Mouse (Mus musculus) ovary, postnatal 10 days (tissue): ENCODE results near the gene Ift122.
"Not testable (repeated sequence)": the region's sequence is repeated elsewhere in the genome, so short reads cannot be mapped to it uniquely, and the experiment has no call there.

Experiments
- DNase-seq: peaks from one replicate; pipeline ENCODE4 v3.0.0; 2022; ENCODE audit warnings: low spot score

Gene Ift122

GRCm38 (mm10) chr6:115846640-115847411, 6.4 kb upstream of the Ift122 start:
- no peak for DNase-seq

- no peak for DNase-seq
These were observed 4.5 kb upstream of the Ift122 start for GRCm38 (mm10) chr6:115848598-115849304.

GRCm38 (mm10) chr6:115852446-115853090, 702 bp upstream of the Ift122 start:
- no peak for DNase-seq

GRCm38 (mm10) chr6:115853985-115854384, 715 bp downstream of the Ift122 start:
- DNase-seq = no peak

- DNase-seq = no peak
These were observed 1.2 kb downstream of the Ift122 start for GRCm38 (mm10) chr6:115854432-115854831.

GRCm38 (mm10) chr6:115855733-115856360, 2.6 kb downstream of the Ift122 start:
- DNase-seq = no peak

GRCm38 (mm10) chr6:115856361-115856745, 3.1 kb downstream of the Ift122 start:
- DNase-seq = no peak

GRCm38 (mm10) chr6:115859258-115859657, 6.0 kb downstream of the Ift122 start:
- DNase-seq = no peak

GRCm38 (mm10) chr6:115860027-115860556, 6.8 kb downstream of the Ift122 start:
- DNase-seq = no peak

GRCm38 (mm10) chr6:115863340-115863841, 10.1 kb downstream of the Ift122 start:
- no peak for DNase-seq

GRCm38 (mm10) chr6:115865246-115865645, 12.0 kb downstream of the Ift122 start:
- DNase-seq = no peak

- DNase-seq = not testable (repeated sequence)
These were observed 13.9 kb downstream of the Ift122 start for GRCm38 (mm10) chr6:115867157-115867556.

GRCm38 (mm10) chr6:115871318-115871717, 18.0 kb downstream of the Ift122 start:
- DNase-seq = not testable (repeated sequence)

GRCm38 (mm10) chr6:115877239-115877638, 24.0 kb downstream of the Ift122 start:
- no peak for DNase-seq

GRCm38 (mm10) chr6:115878694-115879093, 25.4 kb downstream of the Ift122 start:
- DNase-seq = no peak

GRCm38 (mm10) chr6:115879736-115880135, 26.5 kb downstream of the Ift122 start:
- DNase-seq = no peak

GRCm38 (mm10) chr6:115880751-115881150, 27.5 kb downstream of the Ift122 start:
- DNase-seq = no peak

- no peak for DNase-seq
These were observed 30.7 kb downstream of the Ift122 start for GRCm38 (mm10) chr6:115884018-115884417.

- no peak for DNase-seq
These were observed 33.6 kb downstream of the Ift122 start for GRCm38 (mm10) chr6:115886894-115887293.

- DNase-seq = no peak
These were observed 35.0 kb downstream of the Ift122 start for GRCm38 (mm10) chr6:115888296-115888695.

- DNase-seq = no peak
These were observed 37.3 kb downstream of the Ift122 start for GRCm38 (mm10) chr6:115890601-115891000.

- DNase-seq = no peak
These were observed 37.8 kb downstream of the Ift122 start for GRCm38 (mm10) chr6:115891061-115891460.
